Mouse (Mus musculus) kidney, adult 11 months (tissue): Measurements from ENCODE around the gene Ndrg3.

Source experiments
- DNase-seq: peaks from one replicate; pipeline ENCODE4 v3.0.0; 2022

Gene Ndrg3

GRCm38 (mm10) chr2:156991470-156992319 is at the start of gene Ndrg3:
Ndrg3 (minus strand) TSS chr2:156992056.
- DNase-seq: peak; percentile 98

GRCm38 (mm10) chr2:157041421-157041820 is 49.6 kb upstream of the Ndrg3 start:
- no peak for DNase-seq

GRCm38 (mm10) chr2:157040649-157041046 is 48.8 kb upstream of the Ndrg3 start:
- DNase-seq: no peak

DNA sequence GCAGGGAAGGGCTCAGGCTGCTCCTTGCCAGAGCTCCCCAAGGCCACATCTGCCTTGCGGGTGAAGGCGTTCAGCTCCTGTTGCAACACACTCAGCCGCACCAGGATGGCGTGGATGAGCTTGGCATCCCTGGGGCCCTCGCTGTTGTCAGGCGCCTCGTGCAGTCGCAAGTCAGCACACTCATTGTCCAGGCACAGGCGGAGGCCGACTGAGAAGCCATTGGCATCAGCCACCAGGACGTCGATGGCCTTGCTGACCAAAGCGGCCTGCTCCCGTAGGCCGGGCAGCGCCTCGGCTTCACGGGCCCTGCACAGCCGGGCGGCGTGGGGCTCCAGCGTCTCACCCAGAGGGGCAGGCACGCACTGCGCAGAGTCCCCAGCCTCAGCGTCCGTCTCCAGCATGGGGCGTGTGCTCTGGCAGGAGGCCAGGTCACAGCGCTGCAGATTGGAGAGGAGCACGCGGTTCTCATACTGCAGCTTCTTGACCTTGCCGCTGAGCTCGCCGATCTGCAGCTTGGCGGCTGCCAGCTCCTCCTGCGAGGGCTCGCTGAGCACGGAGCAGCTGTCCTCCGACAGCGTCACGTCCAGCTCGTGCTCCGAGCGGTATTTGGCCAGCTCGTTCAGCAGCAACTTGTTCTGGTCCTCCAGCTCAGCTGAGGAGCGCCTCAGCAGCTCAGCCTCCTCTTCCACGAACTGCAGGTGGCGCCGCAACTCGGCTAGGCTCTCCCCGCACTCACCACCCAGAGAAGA is 48.2 kb upstream of the Ndrg3 start:
- DNase-seq: no peak

GRCm38 (mm10) chr2:157037303-157037702 is 45.4 kb upstream of the Ndrg3 start:
- no peak for DNase-seq

DNA sequence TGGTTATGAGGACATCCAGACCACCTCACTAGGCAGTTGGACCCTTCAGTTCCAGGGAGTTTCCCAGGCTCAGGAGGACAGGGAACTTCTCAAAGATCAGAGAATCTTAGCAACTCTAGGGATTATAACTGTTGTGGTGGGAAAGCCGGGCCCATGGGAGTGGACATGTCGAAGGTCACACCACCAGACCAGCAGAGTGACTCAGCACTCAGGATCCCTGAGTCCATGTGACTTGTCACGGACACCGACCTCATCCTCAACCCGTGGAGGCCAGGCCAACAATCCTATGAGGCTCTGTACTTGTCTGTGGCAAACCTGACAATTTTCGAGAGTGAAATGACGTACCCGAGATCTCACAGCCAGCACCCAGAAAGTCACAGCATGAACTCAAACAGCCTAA is 44.5 kb upstream of the Ndrg3 start:
- DNase-seq: no peak

DNA sequence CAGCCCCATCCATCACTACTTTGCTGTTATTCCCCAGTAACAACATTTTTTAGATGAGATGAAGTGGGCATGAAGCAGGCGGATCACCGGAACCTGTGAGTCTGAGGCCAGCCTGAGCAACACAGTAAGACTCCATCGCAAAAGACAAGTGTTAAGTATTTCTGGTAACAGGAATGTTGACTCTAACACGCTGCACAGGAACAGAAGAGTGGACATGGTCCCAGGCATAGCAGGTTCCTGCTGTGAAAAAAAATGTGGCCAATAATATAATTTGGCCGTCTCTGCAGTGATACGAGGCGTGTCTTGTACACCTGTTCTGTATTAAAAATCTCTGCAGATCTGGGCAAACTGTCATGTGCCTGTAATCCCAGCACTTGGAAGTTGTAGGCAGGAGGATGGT is 43.5 kb upstream of the Ndrg3 start:
- no peak for DNase-seq

DNA sequence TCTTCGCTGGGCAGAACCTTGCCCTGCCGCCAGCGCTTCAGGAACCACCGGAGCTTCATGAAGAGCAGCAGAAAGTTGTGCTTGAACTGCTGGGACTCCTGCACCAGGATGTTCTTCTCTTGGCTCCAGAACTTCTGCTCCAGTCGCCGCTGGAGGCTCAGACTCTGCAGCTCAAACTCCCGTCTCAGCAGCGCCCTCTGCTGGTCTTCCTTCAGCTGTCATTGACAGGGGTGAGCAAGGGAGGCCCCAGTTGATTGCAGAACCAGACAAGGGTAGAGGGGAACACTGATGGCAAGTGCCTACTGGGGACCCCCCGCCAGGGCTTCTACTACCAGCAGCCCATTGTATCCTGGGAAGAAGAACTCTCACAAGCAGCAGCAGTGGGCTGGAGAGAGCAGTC is 38.9 kb upstream of the Ndrg3 start:
- DNase-seq: peak; percentile 61

DNA sequence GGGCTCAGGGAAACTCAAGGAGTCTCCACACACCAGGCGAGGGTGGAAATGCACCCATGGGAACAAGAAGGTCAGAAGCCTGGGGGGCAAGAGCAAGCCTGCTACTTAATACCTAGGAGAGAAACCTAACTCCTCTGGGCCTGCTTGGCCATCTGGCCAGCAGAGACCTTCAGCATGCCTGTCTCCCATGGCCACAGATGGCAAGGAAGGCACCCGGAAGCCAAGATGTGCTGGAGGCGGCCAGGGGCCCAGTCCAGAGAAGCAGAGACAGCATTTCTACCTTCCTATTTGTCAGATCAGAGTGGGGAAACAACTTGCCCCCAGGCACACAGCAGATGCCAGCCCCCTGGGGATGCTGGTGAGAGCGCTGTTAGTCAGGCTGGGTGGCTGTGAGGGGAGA is 36.4 kb upstream of the Ndrg3 start:
- no peak for DNase-seq

GRCm38 (mm10) chr2:157027106-157028008 is 35.5 kb upstream of the Ndrg3 start:
- DNase-seq: no peak

DNA sequence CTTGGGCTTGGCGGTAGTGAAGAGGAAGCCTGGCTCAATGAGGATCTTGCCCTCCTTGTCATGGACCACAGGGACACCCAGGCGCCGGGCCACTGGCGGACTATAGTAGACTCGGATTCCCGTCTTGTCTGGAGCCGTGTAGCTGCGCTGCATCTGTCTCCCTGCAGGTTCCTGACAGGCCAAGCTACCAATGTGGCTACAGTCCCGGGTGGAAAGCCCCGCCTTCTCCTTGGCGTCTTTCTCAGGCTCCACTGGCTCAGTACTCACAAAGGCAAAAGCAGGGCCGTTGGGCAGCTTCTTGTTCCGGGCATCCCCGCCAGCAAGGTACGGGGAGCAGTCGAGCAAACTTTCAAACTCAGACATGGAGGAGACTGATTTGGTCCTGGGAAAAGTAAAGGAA is 29.3 kb upstream of the Ndrg3 start:
- DNase-seq: no peak

GRCm38 (mm10) chr2:157019228-157019627 is 27.4 kb upstream of the Ndrg3 start:
- DNase-seq: no peak

DNA sequence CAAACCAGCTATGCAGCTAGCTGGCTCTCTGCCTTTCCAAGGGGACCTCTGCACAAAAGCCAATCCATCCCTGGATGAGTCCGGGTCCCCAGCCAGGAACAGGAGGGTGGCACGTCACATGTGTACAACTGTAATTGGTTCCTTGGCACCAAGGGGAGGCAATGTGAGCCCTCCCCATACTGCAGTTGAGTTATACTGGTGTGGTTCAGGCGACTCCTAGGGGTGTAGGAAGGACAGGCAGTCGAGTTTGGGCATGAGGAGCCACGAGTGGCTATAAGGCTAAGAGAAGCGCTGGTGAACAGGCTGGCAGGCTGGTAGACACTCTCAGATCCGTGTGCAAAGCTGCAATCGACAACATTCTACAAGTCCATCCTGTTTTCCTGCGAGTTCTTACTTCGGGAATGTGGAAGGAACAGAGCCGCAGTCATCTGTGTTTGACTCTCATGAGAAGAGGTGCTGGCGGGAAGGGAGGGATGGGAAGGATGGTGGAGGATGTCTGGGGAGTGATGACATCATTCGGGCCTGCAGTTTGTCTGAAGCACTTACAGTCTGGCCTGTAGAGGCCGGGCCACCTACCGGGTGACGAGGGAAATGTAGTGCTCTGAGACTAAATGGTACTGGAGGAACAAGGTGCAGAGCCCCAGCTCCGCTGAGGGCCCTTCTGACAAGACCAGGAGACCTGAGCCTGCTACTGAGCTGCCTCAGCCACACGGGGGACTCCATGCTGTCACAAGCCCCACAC is 24.8 kb upstream of the Ndrg3 start:
- no peak for DNase-seq

DNA sequence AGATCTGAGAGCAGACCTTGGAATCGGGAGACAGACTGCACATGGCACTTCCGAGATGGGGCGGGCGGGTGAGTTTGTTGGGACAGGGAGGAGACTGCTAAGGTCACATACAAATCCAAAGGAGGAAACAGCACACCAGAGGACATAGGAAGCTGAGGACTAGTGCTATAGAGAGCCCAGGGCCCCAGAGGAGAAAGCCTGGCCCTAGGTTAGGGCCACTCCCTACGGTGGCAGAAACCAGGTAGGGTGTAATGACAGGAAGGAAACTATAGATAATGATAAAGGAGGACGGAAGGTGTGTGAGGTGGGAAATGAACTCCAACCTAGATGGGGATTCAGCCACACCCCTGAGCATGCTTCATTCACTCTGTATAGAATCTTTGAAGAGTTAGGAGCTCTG is 20.5 kb upstream of the Ndrg3 start:
- DNase-seq: no peak

- no peak for DNase-seq
Measured at GRCm38 (mm10) chr2:157010634-157011310, 18.9 kb upstream of the Ndrg3 start.

GRCm38 (mm10) chr2:157010121-157010520 is 18.3 kb upstream of the Ndrg3 start:
- DNase-seq: no peak

- no peak for DNase-seq
Measured at GRCm38 (mm10) chr2:157008509-157008908, 16.7 kb upstream of the Ndrg3 start.

DNA sequence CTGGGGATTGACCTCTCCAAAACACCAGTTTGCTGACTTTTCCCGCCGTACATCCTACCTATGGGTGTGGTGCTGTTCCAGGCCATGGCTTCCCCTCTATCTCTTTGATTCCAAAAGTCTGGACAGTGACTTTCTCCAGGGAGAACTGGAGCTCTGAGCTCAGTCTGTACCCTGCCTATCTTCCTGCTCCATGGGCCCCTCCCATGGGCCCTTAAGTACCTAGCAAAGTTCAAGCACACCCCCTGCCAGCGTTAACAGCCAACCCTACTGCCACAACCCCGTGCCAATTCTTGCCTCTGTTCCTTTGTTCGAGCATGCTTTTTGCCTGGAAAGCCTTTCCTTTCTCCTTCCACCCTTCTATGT is 15.4 kb upstream of the Ndrg3 start:
- no peak for DNase-seq

DNA sequence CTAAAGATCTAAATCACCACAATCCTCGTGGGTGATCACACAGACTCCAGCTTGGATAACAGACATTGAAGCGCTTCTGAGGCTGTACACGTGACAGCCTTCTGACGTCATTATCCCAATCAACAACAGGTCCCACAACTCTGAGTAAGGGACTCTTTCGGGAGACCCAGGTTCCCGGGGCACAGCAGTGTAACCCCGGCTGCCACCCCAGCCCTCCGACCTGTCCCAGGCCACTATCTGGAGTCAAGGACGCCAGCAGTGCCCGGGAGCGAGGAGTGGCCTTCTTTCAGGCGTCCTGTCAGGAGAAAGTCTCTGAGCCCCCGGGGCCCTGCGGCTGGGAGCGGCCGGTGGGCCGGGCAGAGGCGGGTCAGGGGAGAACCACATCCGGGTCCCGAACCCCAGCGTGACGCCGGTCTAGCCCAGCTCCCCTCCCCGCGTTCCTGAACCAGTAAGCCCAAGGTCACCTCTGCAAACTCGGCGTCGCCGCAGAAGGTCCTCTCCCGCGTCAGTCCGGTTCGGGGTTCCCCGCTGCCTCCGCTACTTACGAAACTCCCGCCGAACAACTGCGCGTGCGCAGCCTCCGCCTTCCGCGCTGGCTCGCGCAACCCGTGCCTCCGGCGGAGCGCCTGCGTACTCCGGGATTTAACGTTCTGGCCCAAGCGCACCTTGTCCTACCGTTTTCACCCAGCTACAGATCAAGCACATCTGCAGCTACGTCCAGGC is 14.8 kb upstream of the Ndrg3 start, which contains the start of gene Dsn1:
Gene Dsn1 (minus strand): TSS at position 644 of the 723 bp plus-strand sequence.
- DNase-seq: peak; percentile 81

GRCm38 (mm10) chr2:157002321-157002720 is 10.5 kb upstream of the Ndrg3 start:
- peak; percentile 19 for DNase-seq

DNA sequence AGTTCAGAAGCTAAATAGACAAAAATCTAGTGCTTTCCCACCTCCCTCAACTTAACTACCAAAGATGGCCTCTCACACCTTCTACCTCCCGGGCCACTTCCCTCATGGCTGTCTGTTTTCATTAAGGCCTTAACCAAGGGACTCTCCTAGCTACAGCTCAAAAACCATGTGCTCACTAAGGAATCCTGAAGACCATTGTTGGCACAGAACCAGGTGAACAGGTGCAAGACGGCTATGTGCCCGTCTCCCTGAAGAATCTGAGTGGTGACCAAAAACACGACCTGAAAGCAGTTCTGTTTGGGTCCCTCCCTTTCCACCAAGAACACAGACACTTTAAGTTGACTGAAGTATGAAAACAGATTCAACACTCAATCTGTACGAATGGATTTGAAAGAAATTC is 6.4 kb upstream of the Ndrg3 start:
- no peak for DNase-seq
